Mouse (Mus musculus): ENCODE data around the gene Txnl4b. TPM values are rescaled to one million over a fixed set of nuclear protein-coding genes. Genes with fewer than 3 reads are reported as not detected.

The Txnl4b gene
- polyA plus RNA-seq (2015; fragmentation: Nextera tagmentation; extraction: Ambion mirVana), result 26.0 and 29.6 TPM in 2 replicates

DNA sequence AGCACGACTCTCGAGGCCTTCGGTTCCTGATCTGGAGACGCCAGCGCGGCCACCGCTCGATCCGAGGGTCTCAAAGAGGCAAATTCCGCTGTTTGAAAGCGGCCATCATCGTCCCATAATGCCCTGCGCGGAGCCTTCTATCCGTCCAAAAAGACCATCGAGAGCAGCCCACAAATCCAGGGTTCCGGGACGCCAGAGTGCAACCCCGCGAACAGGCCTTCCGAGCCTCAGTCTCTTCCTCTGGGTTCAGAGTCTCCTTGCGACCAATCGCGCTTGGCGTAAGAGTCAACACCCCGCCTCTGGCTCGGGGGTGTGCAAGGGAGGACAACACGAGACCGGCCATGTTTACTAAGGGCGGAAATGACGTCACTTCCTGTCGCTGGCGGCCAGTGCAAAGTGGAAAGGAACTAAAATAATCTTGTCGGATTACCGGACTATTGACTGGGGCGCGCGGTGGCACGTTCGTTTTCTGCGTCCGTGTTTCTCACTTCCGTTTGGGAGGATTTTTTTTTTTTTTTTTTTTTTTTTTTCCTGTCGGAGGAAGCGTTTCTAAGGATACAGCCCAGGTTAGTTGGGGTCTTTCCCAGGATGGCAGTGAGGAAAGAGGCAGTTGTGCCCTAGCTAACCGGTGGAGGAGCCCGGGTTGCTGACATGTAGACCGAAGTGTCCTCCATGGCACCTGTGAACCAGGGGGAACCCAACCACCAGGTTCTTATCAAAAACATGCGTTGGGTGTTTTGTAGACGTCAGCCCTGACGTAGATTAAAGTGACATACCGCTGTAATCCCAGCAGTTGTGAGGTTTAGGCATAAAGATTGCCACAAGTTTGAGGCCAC is at the start of gene Txnl4b, which contains the start of gene Dhx38:
Txnl4b (plus strand) TSS at position 395 of the 836 bp plus-strand sequence.
Dhx38 (minus strand) TSS at position 364 of the 836 bp plus-strand sequence.
- peaks cover 18% of the 10 kb centered on the region for H3K36me3 ChIP-seq (ENCODE audit: control insufficient read depth, insufficient read depth, low read length)
- peaks cover 17% of the 10 kb centered on the region for H3K4me1 ChIP-seq (replicated peaks; ENCODE audit: control insufficient read depth, insufficient read depth, low read length)
- H3K27ac ChIP-seq (ENCODE audit: low read length), result peak within 1 kb of the TSS; percentile 89
- H3K9me3 ChIP-seq (ENCODE audit: control insufficient read depth, low read length), result no peaks in the 10 kb centered on the region
- H3K9ac ChIP-seq (ENCODE audit: low read length), result peak within 1 kb of the TSS; percentile 87
- ATAC-seq (ENCODE audit: low read depth), result peak; percentile 100
- WGBS, result under 1% methylated on average over 52 of the region's 52 CpGs
- peak within 1 kb of the TSS; percentile 81 for H3K4me3 ChIP-seq (ENCODE audit: low read length)
- H3K4me2 ChIP-seq (ENCODE audit: low read depth, low read length), result peak within 1 kb of the TSS; percentile 93
- no peaks in the 10 kb centered on the region for H3K27me3 ChIP-seq (ENCODE audit: control insufficient read depth, insufficient read depth, low read depth, low read length)

DNA sequence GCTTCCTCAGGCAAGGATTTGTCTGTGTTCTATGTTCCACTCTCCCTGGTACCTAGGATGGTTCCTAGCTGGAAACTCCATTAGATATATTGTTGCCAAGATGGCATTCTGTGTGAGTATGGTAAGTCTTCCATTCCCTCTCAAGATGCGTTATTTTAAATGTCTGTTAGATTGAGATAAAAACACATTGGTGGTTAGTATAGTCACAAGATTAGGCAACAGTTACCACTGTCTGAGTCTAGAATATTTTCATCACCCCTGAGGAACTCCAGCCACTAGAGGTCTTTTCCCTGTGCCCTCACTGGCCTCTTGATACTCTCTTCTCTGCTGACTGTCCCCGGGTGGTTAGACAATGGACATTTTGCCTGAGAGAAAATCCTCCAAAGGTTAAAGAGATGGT is 41.7 kb upstream of the Txnl4b start:
- 73% methylated on average over 2 of the region's 2 CpGs for WGBS
- Histone ChIP-seq H3K4me3 (ENCODE audit: low read length) (no peak overlapping the region), H3K9ac (ENCODE audit: low read length) (no peak overlapping the region), H3K27ac (ENCODE audit: low read length) (no peak overlapping the region), H3K27me3 (ENCODE audit: control insufficient read depth, insufficient read depth, low read depth, low read length) (no peaks in the 10 kb centered on the region), H3K4me2 (ENCODE audit: low read depth, low read length) (no peak overlapping the region), H3K4me1 (replicated peaks; ENCODE audit: control insufficient read depth, insufficient read depth, low read length) (no peaks in the 10 kb centered on the region), H3K36me3 (ENCODE audit: control insufficient read depth, insufficient read depth, low read length) (no peaks in the 10 kb centered on the region), H3K9me3 (ENCODE audit: control insufficient read depth, low read length) (no peaks in the 10 kb centered on the region)
- no peak for ATAC-seq (ENCODE audit: low read depth)

DNA sequence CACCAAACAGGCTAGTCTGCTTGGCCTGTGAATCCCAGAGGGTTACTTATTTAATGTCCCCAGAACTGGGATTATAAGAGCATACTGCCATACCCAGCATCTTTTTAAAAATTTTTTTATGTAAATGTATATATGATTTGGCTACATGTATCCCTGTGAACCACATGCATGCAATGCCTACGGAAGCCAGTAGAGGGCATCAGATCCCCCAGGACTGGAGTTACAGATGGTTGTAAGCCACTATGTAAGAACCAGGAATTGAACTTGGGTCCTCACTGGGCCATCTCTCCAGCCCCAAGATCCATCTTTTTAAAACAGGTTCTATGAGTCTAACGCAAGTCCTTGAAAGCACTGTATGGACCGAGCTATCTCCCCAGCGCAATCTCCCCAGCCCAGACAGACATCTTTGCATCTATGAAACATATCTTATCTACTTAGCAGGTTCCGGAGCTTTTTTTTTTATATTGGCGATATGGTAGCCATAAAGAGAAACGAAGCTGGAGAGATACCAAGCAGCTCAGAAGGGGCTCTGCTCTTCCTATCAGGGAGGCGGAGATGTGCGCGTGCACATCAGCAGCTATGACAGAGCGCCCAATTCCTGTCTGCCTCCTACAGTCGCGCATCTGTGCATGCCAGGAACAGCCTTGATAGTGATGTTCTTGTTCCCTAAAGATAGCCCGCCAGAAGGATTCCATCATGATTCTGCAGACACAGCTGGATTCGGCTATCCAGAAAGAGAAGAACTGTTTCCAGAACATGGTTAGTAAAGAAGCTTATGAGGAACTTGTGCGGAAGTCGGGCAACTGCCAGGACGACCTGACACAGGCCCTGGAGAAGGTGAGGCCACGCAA is 30.3 kb upstream of the Txnl4b start:
- WGBS, result 82% methylated on average over 19 of the region's 19 CpGs
- Histone ChIP-seq H3K4me1 (replicated peaks; ENCODE audit: control insufficient read depth, insufficient read depth, low read length) (no peaks in the 10 kb centered on the region), H3K27me3 (ENCODE audit: control insufficient read depth, insufficient read depth, low read depth, low read length) (no peaks in the 10 kb centered on the region), H3K27ac (ENCODE audit: low read length) (no peak overlapping the region), H3K36me3 (ENCODE audit: control insufficient read depth, insufficient read depth, low read length) (no peaks in the 10 kb centered on the region), H3K4me2 (ENCODE audit: low read depth, low read length) (no peak overlapping the region), H3K9ac (ENCODE audit: low read length) (no peak overlapping the region), H3K9me3 (ENCODE audit: control insufficient read depth, low read length) (no peaks in the 10 kb centered on the region), H3K4me3 (ENCODE audit: low read length) (no peak overlapping the region)
- ATAC-seq (ENCODE audit: low read depth), result no peak

DNA sequence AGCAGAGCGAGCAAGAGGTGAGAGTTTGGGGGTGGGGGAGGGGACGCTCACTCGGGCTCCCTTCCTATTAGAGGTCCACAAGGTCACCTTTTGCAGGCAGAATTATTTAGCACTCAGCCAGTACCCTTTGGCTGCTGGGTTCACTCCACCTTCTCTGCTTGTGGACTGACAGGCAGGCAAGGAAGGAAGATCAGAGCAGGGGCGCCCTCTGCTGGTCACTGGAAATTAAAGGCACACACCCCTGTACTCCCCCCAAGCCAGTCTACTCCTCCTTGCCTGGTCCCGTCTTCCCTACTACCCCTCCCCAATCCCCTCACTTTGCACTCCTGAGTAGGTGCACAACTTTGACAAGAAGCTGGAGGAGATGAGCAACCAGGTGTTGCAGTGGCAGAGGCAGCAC is 29.0 kb upstream of the Txnl4b start:
- 0 out of 2 replicates have a peak overlapping the region, but pooled peaks have one; percentile 32 for H3K9ac ChIP-seq (ENCODE audit: low read length)
- 3% methylated on average over 5 of the region's 5 CpGs for WGBS
- no peak overlapping the region for H3K27ac ChIP-seq (ENCODE audit: low read length)
- H3K36me3 ChIP-seq (ENCODE audit: control insufficient read depth, insufficient read depth, low read length), result no peaks in the 10 kb centered on the region
- no peaks in the 10 kb centered on the region for H3K9me3 ChIP-seq (ENCODE audit: control insufficient read depth, low read length)
- no peaks in the 10 kb centered on the region for H3K27me3 ChIP-seq (ENCODE audit: control insufficient read depth, insufficient read depth, low read depth, low read length)
- H3K4me3 ChIP-seq (ENCODE audit: low read length), result peak overlapping the region; percentile 21
- H3K4me1 ChIP-seq (replicated peaks; ENCODE audit: control insufficient read depth, insufficient read depth, low read length), result no peaks in the 10 kb centered on the region
- peak; percentile 85 for ATAC-seq (ENCODE audit: low read depth)
- peak overlapping the region; percentile 43 for H3K4me2 ChIP-seq (ENCODE audit: low read depth, low read length)

DNA sequence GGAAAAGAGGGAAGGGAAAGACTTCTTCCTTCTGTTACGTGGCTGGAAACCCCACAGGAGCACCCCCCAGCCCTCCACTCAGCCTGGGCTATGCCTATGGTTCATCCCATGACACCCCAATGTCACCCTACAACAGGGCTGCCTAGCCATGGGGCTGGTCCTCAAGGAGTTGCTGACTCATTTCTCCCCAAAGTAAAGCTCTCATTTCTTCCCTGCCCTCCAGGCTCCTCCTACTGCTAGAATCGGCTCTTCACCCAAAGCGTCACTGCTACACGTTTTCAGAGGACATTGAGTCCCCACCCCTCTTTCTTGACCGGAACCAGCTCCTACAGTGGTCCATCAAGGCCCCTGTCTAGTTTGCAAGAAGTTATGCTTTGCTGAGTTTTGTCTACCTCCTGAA is 23.5 kb upstream of the Txnl4b start:
- no peak for ATAC-seq (ENCODE audit: low read depth)
- no peaks in the 10 kb centered on the region for H3K27me3 ChIP-seq (ENCODE audit: control insufficient read depth, insufficient read depth, low read depth, low read length)
- H3K9ac ChIP-seq (ENCODE audit: low read length), result no peak overlapping the region
- peaks cover under 1% of the 10 kb centered on the region; the same call in 1 of the 2 replicates for H3K36me3 ChIP-seq (ENCODE audit: control insufficient read depth, insufficient read depth, low read length)
- no peak overlapping the region for H3K27ac ChIP-seq (ENCODE audit: low read length)
- WGBS, result 63% methylated on average over 5 of the region's 5 CpGs
- H3K4me3 ChIP-seq (ENCODE audit: low read length), result no peak overlapping the region
- H3K9me3 ChIP-seq (ENCODE audit: control insufficient read depth, low read length), result no peaks in the 10 kb centered on the region
- no peak overlapping the region for H3K4me2 ChIP-seq (ENCODE audit: low read depth, low read length)
- H3K4me1 ChIP-seq (replicated peaks; ENCODE audit: control insufficient read depth, insufficient read depth, low read length), result no peaks in the 10 kb centered on the region

DNA sequence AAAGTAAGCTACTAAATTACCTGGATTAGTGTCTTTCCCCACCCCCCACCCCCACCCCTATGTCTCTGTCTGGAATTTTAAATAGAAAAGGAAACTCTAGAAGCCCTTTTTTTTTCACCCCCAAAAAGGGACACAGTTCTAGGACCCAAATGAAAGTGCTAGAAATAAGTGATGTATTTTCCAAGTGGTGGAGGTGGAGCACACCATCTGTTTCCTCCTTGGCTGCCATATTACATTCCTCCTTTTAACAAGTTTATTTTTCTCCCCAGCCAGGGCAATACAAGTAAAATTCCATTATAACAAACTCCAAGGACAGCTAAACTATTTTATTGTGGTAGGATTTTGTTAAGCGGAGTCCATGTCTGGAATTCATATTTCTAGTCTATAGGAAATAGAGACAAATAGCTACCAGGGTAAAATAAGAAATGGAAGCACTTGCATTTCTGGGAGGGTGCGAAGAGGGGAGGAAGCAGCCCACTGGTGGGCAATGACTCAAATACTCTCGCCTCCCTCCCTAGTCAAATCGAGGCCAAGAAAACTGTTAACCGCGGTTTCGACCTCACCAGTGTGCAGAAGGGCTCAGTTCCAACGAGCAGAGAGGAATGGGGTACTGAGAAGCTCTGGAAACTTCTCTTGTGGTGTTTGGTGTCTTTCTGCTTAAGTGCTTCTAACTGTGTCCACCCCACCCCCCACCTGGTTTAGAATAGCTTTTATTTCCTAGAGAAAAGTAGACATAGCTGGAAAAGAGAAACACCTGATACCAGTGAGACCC is 22.8 kb upstream of the Txnl4b start:
- H3K4me1 ChIP-seq (replicated peaks; ENCODE audit: control insufficient read depth, insufficient read depth, low read length), result no peaks in the 10 kb centered on the region
- peaks cover 8% of the 10 kb centered on the region for H3K36me3 ChIP-seq (ENCODE audit: control insufficient read depth, insufficient read depth, low read length)
- 71% methylated on average over 8 of the region's 8 CpGs for WGBS
- ATAC-seq (ENCODE audit: low read depth), result no peak
- H3K27ac ChIP-seq (ENCODE audit: low read length), result no peak overlapping the region
- H3K4me3 ChIP-seq (ENCODE audit: low read length), result no peak overlapping the region
- no peaks in the 10 kb centered on the region for H3K27me3 ChIP-seq (ENCODE audit: control insufficient read depth, insufficient read depth, low read depth, low read length)
- H3K4me2 ChIP-seq (ENCODE audit: low read depth, low read length), result no peak overlapping the region
- H3K9me3 ChIP-seq (ENCODE audit: control insufficient read depth, low read length), result no peaks in the 10 kb centered on the region
- H3K9ac ChIP-seq (ENCODE audit: low read length), result no peak overlapping the region

DNA sequence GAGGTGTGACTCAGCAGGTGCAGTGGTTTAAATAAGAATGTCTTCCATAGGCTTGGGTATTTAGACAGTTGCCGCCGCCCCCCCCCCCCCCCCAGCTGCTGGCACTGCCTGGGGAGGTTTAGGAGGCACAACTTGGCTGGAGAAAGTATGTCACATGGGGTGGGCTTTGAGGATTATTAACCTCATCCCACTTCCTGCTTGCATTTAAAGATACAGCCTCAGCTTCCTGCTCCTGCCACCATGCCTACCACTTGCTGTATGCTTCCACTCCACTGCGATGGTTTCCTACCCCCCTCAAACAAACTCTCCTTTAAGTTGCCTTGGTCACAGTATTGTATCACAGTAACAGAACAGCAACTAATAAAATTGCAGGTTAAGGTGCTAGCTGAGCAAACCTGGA is 21.6 kb upstream of the Txnl4b start:
- H3K4me3 ChIP-seq (ENCODE audit: low read length), result no peak overlapping the region

DNA sequence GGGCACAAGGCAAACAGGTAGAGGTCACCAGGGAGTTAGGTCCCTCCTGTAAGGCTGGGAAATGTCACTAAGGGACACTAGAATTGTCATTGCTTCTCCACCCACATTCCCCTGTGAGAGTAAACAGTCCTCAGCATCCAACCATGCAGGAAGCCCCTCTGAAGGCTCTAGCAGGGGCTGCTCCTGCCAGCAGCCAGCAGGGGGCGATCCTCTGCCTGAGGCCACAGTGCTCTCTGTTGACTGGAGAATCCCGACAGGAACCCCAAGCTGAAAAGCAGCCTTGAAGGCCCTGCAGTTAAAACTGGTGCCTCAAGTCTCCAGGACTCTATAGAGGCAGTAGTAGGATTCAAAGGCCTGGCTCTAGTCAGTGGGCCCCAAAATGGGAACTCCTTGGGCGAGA is 14.0 kb upstream of the Txnl4b start:
- WGBS, result 41% methylated on average over 3 of the region's 3 CpGs
- no peak overlapping the region for H3K9ac ChIP-seq (ENCODE audit: low read length)

More for the DNA sequence above, 21.6 kb upstream of the Txnl4b start:
- H3K4me2 ChIP-seq (ENCODE audit: low read depth, low read length), result no peak overlapping the region
- H3K9ac ChIP-seq (ENCODE audit: low read length), result no peak overlapping the region
- H3K9me3 ChIP-seq (ENCODE audit: control insufficient read depth, low read length), result no peaks in the 10 kb centered on the region
- H3K27me3 ChIP-seq (ENCODE audit: control insufficient read depth, insufficient read depth, low read depth, low read length), result no peaks in the 10 kb centered on the region
- 41% methylated on average over 3 of the region's 3 CpGs for WGBS
- no peak for ATAC-seq (ENCODE audit: low read depth)
- no peaks in the 10 kb centered on the region for H3K4me1 ChIP-seq (replicated peaks; ENCODE audit: control insufficient read depth, insufficient read depth, low read length)
- no peak overlapping the region for H3K27ac ChIP-seq (ENCODE audit: low read length)
- peaks cover 18% of the 10 kb centered on the region for H3K36me3 ChIP-seq (ENCODE audit: control insufficient read depth, insufficient read depth, low read length)

More for the DNA sequence above, 14.0 kb upstream of the Txnl4b start:
- H3K36me3 ChIP-seq (ENCODE audit: control insufficient read depth, insufficient read depth, low read length), result peaks cover 87% of the 10 kb centered on the region
- H3K27ac ChIP-seq (ENCODE audit: low read length), result no peak overlapping the region
- no peak overlapping the region for H3K4me2 ChIP-seq (ENCODE audit: low read depth, low read length)
- ATAC-seq (ENCODE audit: low read depth), result 0 out of 2 replicates have a peak, but pooled peaks have one; percentile 13
- no peak overlapping the region for H3K4me3 ChIP-seq (ENCODE audit: low read length)
- H3K27me3 ChIP-seq (ENCODE audit: control insufficient read depth, insufficient read depth, low read depth, low read length), result no peaks in the 10 kb centered on the region
- H3K4me1 ChIP-seq (replicated peaks; ENCODE audit: control insufficient read depth, insufficient read depth, low read length), result no peaks in the 10 kb centered on the region
- no peaks in the 10 kb centered on the region for H3K9me3 ChIP-seq (ENCODE audit: control insufficient read depth, low read length)
